Mouse (Mus musculus) heart, adult 8-10 months (tissue): Measurements from ENCODE around the gene Afg1l. TPM values are rescaled to one million over a fixed set of nuclear protein-coding genes. Genes with fewer than 3 reads are reported as not detected.

Experiments
- DNase-seq: peaks from one replicate; pipeline ENCODE4 v3.0.0; 2022; ENCODE audit warnings: low spot score
- total RNA-seq, 4 experiments: library from RNA; stranded (reverse); gene quantifications; 2 replicates each; pipeline ENCODE4 v1.2.4; 2022

The Afg1l gene
- total RNA-seq, 4 experiments from 2014 or later = 29.9 to 32.3 (median 31.6) TPM

GRCm38 (mm10) chr10:42299426-42299825 lies 178.9 kb downstream of the Afg1l start:
- DNase-seq = no peak

DNA sequence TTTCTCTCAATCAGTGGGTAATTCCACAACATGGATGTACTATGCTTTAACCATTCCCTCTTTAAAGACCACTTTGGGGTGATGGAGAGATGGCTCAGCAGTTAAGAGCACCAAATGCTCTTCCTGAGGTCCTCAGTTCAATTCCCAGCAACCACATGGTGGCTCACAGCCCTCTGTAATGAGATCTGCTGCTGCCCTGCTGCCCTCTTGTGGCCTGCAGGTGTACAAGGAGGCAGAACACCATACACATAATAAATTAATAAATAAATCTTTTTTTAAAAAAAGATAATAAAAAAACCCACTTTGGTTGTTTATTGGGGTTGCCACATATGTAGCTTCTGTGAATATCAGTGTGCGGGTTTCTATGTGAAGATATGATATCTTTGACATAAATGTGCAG lies 180.4 kb downstream of the Afg1l start:
- no peak for DNase-seq

GRCm38 (mm10) chr10:42297109-42297508 lies 181.3 kb downstream of the Afg1l start:
- no peak for DNase-seq

GRCm38 (mm10) chr10:42296559-42296958 lies 181.8 kb downstream of the Afg1l start:
- DNase-seq = no peak

- no peak for DNase-seq
Observed at GRCm38 (mm10) chr10:42295028-42295427, 183.3 kb downstream of the Afg1l start.

DNA sequence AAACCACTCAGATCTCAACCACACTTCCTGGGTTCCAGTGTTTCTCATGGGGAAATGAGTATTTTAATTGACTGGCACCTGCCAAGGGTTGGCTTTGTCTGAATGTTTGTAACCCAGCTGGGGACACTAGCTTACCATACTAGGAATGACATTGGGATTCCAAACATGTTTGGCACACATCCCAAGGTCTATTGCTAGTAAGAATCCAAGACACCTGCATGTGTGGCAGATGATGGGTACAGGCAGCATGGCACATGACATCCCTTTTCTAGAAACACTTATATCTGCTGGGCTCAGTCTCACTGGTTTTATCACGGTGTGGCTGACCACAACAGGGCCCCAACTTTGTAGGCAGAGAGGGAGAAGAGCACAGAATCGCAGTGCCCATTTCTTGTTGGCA lies 184.0 kb downstream of the Afg1l start:
- DNase-seq = no peak

- no peak for DNase-seq
Observed at GRCm38 (mm10) chr10:42293877-42294276, 184.5 kb downstream of the Afg1l start.

DNA sequence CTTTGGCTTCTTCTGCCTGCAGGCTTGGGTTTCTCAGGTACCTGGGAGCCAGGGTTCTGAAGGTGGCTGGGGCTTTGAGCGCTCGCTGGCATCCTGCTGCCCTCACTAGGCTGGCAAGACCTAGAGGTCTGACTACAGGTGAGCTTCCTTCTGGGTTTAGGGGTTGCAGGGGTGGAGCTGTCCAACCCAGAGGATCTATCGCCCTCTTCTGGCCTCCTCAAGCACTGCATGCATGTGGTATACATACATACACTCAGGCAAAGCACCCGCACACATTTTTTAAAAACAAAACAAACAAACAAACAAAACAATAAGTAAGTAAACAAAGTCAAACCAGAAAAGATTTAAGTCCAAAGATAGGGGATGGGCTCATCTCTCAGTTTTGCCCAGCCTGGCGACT lies 187.0 kb downstream of the Afg1l start:
- no peak for DNase-seq

GRCm38 (mm10) chr10:42287666-42288065 lies 190.7 kb downstream of the Afg1l start:
- no peak for DNase-seq

GRCm38 (mm10) chr10:42278307-42278850 lies 200.0 kb downstream of the Afg1l start:
- DNase-seq = no peak

DNA sequence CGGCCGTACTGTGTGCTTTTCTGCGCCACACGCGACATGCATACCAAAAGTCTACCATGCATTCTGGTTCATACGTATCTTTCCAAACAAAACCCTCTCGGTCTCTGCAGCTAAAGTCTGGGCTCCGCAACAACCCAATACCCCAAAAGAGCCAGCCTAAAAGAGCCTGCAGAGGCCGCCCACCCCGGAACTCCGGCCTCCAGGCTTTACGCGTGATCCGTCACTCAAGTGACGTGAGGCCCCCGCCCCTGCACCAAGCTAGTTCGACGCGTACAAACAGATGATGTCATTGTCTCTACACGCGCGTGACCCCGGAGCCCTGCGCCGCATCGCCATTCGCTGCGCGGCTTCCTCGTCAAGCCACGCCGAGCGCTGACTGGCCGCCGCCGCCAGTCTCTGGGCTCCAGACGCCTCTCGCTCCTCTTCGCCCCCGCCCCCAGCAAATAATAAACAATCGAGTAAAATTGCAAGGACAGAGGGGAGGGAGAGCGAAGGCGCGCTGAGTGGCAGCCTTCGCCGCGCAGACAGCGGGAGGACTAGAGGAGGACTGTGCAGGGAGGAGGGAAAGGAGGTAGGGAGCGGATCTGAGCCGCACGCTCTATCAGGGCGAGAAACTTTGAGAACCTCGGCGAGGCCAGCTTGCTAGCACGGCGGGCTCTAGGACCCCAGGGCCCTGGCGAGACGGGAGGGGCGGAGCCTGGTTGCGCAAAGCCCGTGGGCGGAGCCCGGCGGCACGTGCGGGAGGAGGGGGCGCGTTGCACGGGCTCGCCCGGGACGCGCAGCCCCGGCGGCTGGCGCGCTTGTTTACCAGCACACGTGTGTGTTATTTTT lies 200.7 kb downstream of the Afg1l start:
- DNase-seq = peak; percentile 98

- DNase-seq = peak; percentile 90
Observed at GRCm38 (mm10) chr10:42276507-42277345, 201.6 kb downstream of the Afg1l start, which contains the start of gene Foxo3. Foxo3 (minus strand) TSS chr10:42276755.

- DNase-seq = no peak
Observed at GRCm38 (mm10) chr10:42275871-42276501, 202.4 kb downstream of the Afg1l start.

DNA sequence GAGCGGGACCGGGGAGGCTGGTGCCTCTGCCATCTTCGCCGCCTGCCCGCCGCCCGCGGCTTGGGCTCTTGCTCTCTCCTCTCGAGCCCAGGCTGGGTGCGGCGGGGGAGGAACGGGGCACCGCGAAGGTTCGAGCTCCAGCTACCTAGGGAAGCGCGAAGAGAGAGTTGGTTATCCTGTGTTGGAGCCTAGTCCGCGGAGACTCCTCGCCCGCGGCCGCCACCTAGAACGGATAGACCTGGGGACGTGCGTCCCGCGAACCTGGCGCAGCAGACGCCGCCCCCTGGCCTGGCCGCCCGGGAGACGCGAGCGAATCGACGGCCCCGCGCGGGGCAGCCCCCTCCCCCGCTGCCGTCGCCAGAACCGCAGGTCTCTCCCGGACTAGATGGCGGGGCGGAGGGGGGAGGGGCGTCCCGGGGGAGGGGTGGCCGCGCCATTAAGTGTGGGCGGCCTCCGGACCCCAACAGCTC lies 202.9 kb downstream of the Afg1l start:
- DNase-seq = no peak

- DNase-seq = no peak
Observed at GRCm38 (mm10) chr10:42274712-42275400, 203.5 kb downstream of the Afg1l start.

DNA sequence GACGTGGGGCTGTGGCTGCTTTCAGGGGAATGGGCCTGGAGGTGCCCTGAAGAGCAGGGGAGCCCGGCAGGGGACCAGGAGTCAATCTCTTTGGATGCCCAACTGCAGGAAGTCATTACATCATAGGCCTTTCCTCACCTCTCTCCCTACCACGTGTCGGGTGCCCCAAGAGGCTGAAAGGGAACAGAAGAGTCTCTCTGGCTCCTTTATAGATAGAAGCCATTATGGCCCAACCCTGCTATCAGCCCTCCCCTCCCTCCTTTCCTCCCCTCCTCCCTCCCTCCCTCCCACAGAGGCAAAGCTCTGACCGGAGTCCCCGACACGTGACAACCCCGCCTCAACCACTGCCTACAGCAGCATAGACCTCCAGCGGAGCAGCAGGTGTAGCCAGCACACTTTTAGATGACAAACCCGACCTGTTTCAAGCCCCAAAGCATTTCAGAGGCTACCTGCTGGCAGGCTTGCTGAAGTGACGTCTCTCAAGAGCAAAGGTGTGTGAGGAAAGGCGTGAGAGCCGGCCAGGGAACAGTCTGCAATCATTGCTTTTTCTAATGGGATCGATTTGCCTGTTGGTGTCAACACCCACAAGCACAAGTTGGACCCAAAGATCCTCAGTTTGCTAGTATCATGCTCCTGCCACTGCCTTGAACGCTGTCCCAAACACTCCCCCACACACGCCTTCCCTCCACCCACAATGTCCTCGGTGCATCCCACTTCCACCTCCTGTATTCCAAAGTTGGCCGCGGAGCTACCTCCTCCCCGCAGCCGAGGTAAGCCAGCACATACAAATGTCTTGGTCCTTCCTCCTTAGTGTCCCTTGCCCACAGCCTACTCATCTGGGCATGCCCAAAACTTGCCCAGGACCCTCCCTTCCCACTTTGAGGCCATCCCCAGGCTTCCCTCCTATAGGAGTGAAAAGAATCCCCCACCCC lies 204.3 kb downstream of the Afg1l start:
- no peak for DNase-seq

- DNase-seq = no peak
Observed at GRCm38 (mm10) chr10:42273403-42273759, 205.0 kb downstream of the Afg1l start.

DNA sequence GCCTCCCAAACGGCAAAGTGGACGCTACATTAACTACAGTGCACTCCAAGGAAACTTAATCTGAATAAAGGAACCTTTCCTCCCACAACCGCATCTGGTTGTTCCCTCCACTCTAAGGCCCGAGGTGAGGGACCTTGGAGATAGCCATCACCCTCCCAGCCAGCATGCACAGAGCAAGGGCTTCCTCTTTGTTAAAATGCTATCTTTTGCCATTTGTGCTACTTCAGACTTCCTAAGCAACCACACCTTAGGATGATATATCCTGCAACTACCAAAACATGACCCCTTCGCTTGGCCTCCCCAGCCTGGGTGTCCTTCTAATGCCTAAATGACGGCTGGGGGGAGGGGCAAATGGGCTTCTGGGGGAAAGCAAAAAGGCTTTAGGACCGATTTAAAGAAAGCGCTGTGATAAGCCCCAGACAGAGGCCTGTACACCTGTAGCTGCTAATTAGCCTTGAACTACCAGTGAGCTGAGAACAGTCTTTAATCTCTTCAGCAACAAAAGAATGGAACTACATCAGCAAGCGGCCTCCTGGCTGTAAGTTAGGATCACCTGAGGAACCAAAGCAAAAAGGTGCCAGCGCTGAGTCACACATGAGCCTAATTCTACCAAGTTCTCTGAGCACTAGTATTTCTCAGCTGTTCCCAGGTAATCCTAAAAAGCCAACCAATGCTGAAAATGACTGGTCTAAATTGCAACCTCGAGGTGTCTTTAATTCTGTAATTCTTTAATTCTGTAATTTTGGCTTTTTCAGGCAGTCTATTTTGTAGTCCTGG lies 206.7 kb downstream of the Afg1l start:
- DNase-seq = no peak
